Mouse (Mus musculus) lung, adult 2 months (tissue): ENCODE data around the gene Itgax.

Experiments used
- CTCF ChIP-seq: fragments of 200-500 bp; IDR thresholded peaks from 2 replicates; pipeline ENCODE4 v1.5.1; 2011; ENCODE audit warnings: mild to moderate bottlenecking, low read length, control low read depth; ENCODE audit not compliant: insufficient read depth
- POLR2A ChIP-seq: fragments of 200-500 bp; IDR thresholded peaks from 2 replicates; pipeline ENCODE4 v1.6.1; 2011; ENCODE audit warnings: low read depth, mild to moderate bottlenecking, control low read depth, low read length, borderline replicate concordance; ENCODE audit errors: extremely low read depth

DNA sequence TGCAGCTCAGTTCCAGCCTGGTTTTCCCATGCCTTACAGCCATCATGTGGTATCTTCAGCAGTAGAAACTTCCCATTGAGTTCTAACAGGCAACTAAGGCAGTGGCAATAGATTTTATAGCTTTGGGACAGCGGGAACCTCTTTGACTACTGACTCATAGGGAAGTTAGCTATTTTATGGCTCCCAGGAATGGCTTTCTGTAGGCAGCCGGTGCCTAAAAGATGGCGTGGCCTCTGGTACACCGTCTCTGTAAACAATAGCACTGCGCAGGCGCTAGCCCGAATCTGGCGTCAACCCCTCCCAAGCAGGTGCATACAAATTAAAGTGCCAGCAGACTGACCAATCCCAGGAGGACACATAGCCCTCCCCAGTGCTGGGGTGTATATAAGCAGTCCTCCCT is 21.6 kb downstream of the Itgax start:
- TF ChIP-seq POLR2A (no peak), CTCF (no peak)
